Comparison of ENCODE assay signal across 17 mouse cellular contexts in genomic region chr6:125726408-125726807, GRCm38 (mm10). TPM values are rescaled to one million over a fixed set of nuclear protein-coding genes. Genes with fewer than 3 reads are reported as not detected.
DNase-seq lines count a peak whose midpoint lies in the region; TF ChIP-seq lines count a peak whose summit lies in the region.
"Had no signal": no experiment of that assay in that cellular context is flagged by ENCODE, and none has a peak within 500 bp of the region (broad histone marks: within the 10 kb centered on the region; RNA-seq: fewer than 3 reads in every experiment).

No protein-coding gene starts in this region.

- H3K27me3 ChIP-seq in kidney, adult 2 months (replicated peaks; ENCODE audit: control insufficient read depth, insufficient read depth, low read length): no peaks in the 10 kb centered on the region
- H3K27me3 ChIP-seq in thymus, adult 2 months (ENCODE audit: control insufficient read depth, insufficient read depth, low read length): no peaks in the 10 kb centered on the region
- H3K27me3 ChIP-seq: embryonic facial prominence, embryonic 13.5 days; forebrain, embryonic 12.5 days; heart, embryonic 13.5 days; midbrain, embryonic 13.5 days; neural tube, embryonic 12.5 days had no signal

- intact Hi-C loops in heart, postnatal 25 days (cut with DNase I): no loop called here

- H3K36me3 ChIP-seq in kidney, adult 2 months (ENCODE audit: control insufficient read depth, insufficient read depth, low read length): no peaks in the 10 kb centered on the region
- no peaks in the 10 kb centered on the region for H3K36me3 ChIP-seq in thymus, adult 2 months (ENCODE audit: control insufficient read depth, insufficient read depth, low read length)
- H3K36me3 ChIP-seq: embryonic facial prominence, embryonic 13.5 days; forebrain, embryonic 12.5 days; heart, embryonic 13.5 days; midbrain, embryonic 13.5 days; neural tube, embryonic 12.5 days had no signal

- H3K4me3 ChIP-seq in kidney, adult 2 months (ENCODE audit: insufficient read depth, low read depth, low read length): no peak overlapping the region
- no peak overlapping the region for H3K4me3 ChIP-seq in thymus, adult 2 months (ENCODE audit: control insufficient read depth, insufficient read depth, low read length)
- H3K4me3 ChIP-seq: embryonic facial prominence, embryonic 13.5 days; forebrain, embryonic 12.5 days; heart, embryonic 13.5 days; midbrain, embryonic 13.5 days; neural tube, embryonic 12.5 days had no signal

- no peak overlapping the region for H3K27ac ChIP-seq in kidney, adult 2 months (ENCODE audit: insufficient read depth, low read depth, low read length)
- no peak overlapping the region for H3K27ac ChIP-seq in thymus, adult 2 months (ENCODE audit: control insufficient read depth, insufficient read depth, low read length)
- H3K27ac ChIP-seq: embryonic facial prominence, embryonic 13.5 days; forebrain, embryonic 12.5 days; heart, embryonic 13.5 days; hindbrain, embryonic 14.5 days; midbrain, embryonic 13.5 days; neural tube, embryonic 12.5 days had no signal

- no peaks in the 10 kb centered on the region for H3K4me1 ChIP-seq in kidney, adult 2 months (ENCODE audit: control insufficient read depth, insufficient read depth, low read length)
- no peaks in the 10 kb centered on the region; the same call in 1 of the 2 replicates for H3K4me1 ChIP-seq in thymus, adult 2 months (replicated peaks; ENCODE audit: control insufficient read depth, insufficient read depth, low read length)
- H3K4me1 ChIP-seq: forebrain, embryonic 12.5 days; heart, embryonic 13.5 days; midbrain, embryonic 13.5 days; neural tube, embryonic 12.5 days had no signal

- no peak for TF ChIP-seq POLR2A in kidney, adult 2 months (IDR thresholded peaks at IDR 0.05; ENCODE audit: low read depth, low read length)
- TF ChIP-seq POLR2A in thymus, adult 2 months (IDR thresholded peaks at IDR 0.05; ENCODE audit: control insufficient read depth, extremely low read depth, insufficient read depth, low read length, poor library complexity): no peak

- 0 out of 2 replicates have a peak, but pooled peaks have one; percentile 7 for TF ChIP-seq CTCF in kidney, adult 2 months (conservative IDR thresholded peaks at IDR 0.05; ENCODE audit: insufficient read depth, insufficient read length, low read depth, low read length)
- TF ChIP-seq CTCF in thymus, adult 2 months (IDR thresholded peaks at IDR 0.05; ENCODE audit: borderline replicate concordance, control insufficient read depth, extremely low read depth, insufficient read depth, low read length, poor library complexity): no peak

- no peak for DNase-seq in kidney, adult 2 months
- DNase-seq in kidney, postnatal 4 days: no peak
- DNase-seq in thymus, adult 2 months: peak; percentile 20
- no peak for DNase-seq in thymus, postnatal 0 days (ENCODE audit: low spot score)
- DNase-seq in ZHBTc4 (ENCODE audit: low read depth, low spot score): peak; percentile 50
- peak; percentile 48 for DNase-seq in thymus, postnatal 4 days
- no peak for DNase-seq in spleen, postnatal 14 days (ENCODE audit: low spot score in 2 of 2)
- DNase-seq in heart, postnatal 25 days (ENCODE audit: low spot score): no peak
- DNase-seq: gastrocnemius, postnatal 10 days; kidney, postnatal 14 days had no signal

- WGBS in kidney, adult 2 months: 86% methylated on average over 2 of the region's 2 CpGs
- 80% methylated on average over 2 of the region's 2 CpGs for WGBS in thymus, adult 2 months

RNA-seq across cellular contexts. Expression of gene Ano2, which starts 36.2 kb away (rescaled TPM):
- 0.04 and 0.08 TPM in 2 replicates for polyA plus RNA-seq in kidney, adult 2 months (2012; rRNA removed)
- polyA plus RNA-seq in thymus, adult 2 months (2012; rRNA removed): 0.07 and 0.08 TPM in 2 replicates
- 0.05 TPM in 1 of 2 replicates, not detected in the other for polyA plus RNA-seq in thymus, postnatal 0 days (2015; fragmentation: Nextera tagmentation; extraction: Ambion mirVana)
- total RNA-seq in heart, postnatal 25 days (2021): not detected
- polyA plus RNA-seq: liver, adult 2 months had no signal

Comparison
In these comparisons a context has a peak if more than half of its experiments do, and no peak if none do; other contexts are left out.
1. DNase-seq: peak in thymus, adult 2 months (single experiment), ZHBTc4 (single experiment) and thymus, postnatal 4 days (single experiment); none in kidney, adult 2 months (single experiment), kidney, postnatal 4 days (0 of 2), thymus, postnatal 0 days (single experiment), spleen, postnatal 14 days (0 of 2) and heart, postnatal 25 days (single experiment).